Mouse (Mus musculus): ENCODE measurements around the gene Nsf. TPM values are rescaled to one million over a fixed set of nuclear protein-coding genes. Genes with fewer than 3 reads are reported as not detected.
A peak's percentile ranks its signal among the peaks of the same experiment; 100 is the strongest.

Nsf gene
- polyA plus RNA-seq, 1 experiment = 504 TPM

- DNase-seq (ENCODE audit: extremely low spot score in 1 of 2, low spot score in 1 of 2) = no peak
These were observed 11.1 kb downstream of the Nsf start for GRCm38 (mm10) chr11:103942740-103943139.

- no peak for DNase-seq (ENCODE audit: extremely low spot score in 1 of 2, low spot score in 1 of 2)
These were observed 12.5 kb downstream of the Nsf start for GRCm38 (mm10) chr11:103941351-103941750.

GRCm38 (mm10) chr11:103940887-103941286 is 13.0 kb downstream of the Nsf start:
- no peak for DNase-seq (ENCODE audit: extremely low spot score in 1 of 2, low spot score in 1 of 2)

GRCm38 (mm10) chr11:103937976-103938728 is 15.7 kb downstream of the Nsf start:
- no peak for DNase-seq (ENCODE audit: extremely low spot score in 1 of 2, low spot score in 1 of 2)

- DNase-seq (ENCODE audit: extremely low spot score in 1 of 2, low spot score in 1 of 2) = peak in 1 of 2 experiments; percentile 63
These were observed 16.4 kb downstream of the Nsf start for GRCm38 (mm10) chr11:103937451-103937850.

- DNase-seq (ENCODE audit: extremely low spot score in 1 of 2, low spot score in 1 of 2) = no peak
These were observed 18.1 kb downstream of the Nsf start for GRCm38 (mm10) chr11:103935717-103936116.

- no peak for DNase-seq (ENCODE audit: extremely low spot score in 1 of 2, low spot score in 1 of 2)
These were observed 20.0 kb downstream of the Nsf start for GRCm38 (mm10) chr11:103933886-103934285.

GRCm38 (mm10) chr11:103923957-103924356 is 29.9 kb downstream of the Nsf start:
- no peak for DNase-seq (ENCODE audit: extremely low spot score in 1 of 2, low spot score in 1 of 2)

- DNase-seq (ENCODE audit: extremely low spot score in 1 of 2, low spot score in 1 of 2) = no peak
These were observed 30.6 kb downstream of the Nsf start for GRCm38 (mm10) chr11:103923272-103923671.

GRCm38 (mm10) chr11:103922812-103923211 is 31.0 kb downstream of the Nsf start:
- no peak for DNase-seq (ENCODE audit: extremely low spot score in 1 of 2, low spot score in 1 of 2)

GRCm38 (mm10) chr11:103920665-103921064 is 33.2 kb downstream of the Nsf start:
- no peak for DNase-seq (ENCODE audit: extremely low spot score in 1 of 2, low spot score in 1 of 2)

- DNase-seq (ENCODE audit: extremely low spot score in 1 of 2, low spot score in 1 of 2) = no peak
These were observed 37.0 kb downstream of the Nsf start for GRCm38 (mm10) chr11:103916807-103917206.

GRCm38 (mm10) chr11:103915686-103916085 is 38.2 kb downstream of the Nsf start:
- DNase-seq (ENCODE audit: extremely low spot score in 1 of 2, low spot score in 1 of 2) = no peak

GRCm38 (mm10) chr11:103910993-103911585 is 42.8 kb downstream of the Nsf start:
- DNase-seq (ENCODE audit: extremely low spot score in 1 of 2, low spot score in 1 of 2) = peak in 1 of 2 experiments; percentile 83

- DNase-seq (ENCODE audit: extremely low spot score in 1 of 2, low spot score in 1 of 2) = no peak
These were observed 43.3 kb downstream of the Nsf start for GRCm38 (mm10) chr11:103910531-103910930.

- no peak for DNase-seq (ENCODE audit: extremely low spot score in 1 of 2, low spot score in 1 of 2)
These were observed 44.0 kb downstream of the Nsf start for GRCm38 (mm10) chr11:103909809-103910208.

- no peak for DNase-seq (ENCODE audit: extremely low spot score in 1 of 2, low spot score in 1 of 2)
These were observed 44.5 kb downstream of the Nsf start for GRCm38 (mm10) chr11:103909396-103909795.

- no peak for DNase-seq (ENCODE audit: extremely low spot score in 1 of 2, low spot score in 1 of 2)
These were observed 47.7 kb downstream of the Nsf start for GRCm38 (mm10) chr11:103906051-103906719.

GRCm38 (mm10) chr11:103905506-103905905 is 48.4 kb downstream of the Nsf start:
- no peak for DNase-seq (ENCODE audit: extremely low spot score in 1 of 2, low spot score in 1 of 2)

GRCm38 (mm10) chr11:103901581-103901966 is 52.3 kb downstream of the Nsf start:
- DNase-seq (ENCODE audit: extremely low spot score in 1 of 2, low spot score in 1 of 2) = no peak

- no peak for DNase-seq (ENCODE audit: extremely low spot score in 1 of 2, low spot score in 1 of 2)
These were observed 52.9 kb downstream of the Nsf start for GRCm38 (mm10) chr11:103900803-103901580.
